Mouse (Mus musculus) spleen, adult 18-20 months (tissue): ENCODE data around the gene Il6ra.
A peak's percentile ranks its signal among the peaks of the same experiment; 100 is the strongest.

Source experiments
- DNase-seq, 2 experiments: peaks; one replicate each; pipeline ENCODE4 v3.0.0; 2022; ENCODE audit warnings: mixed read lengths in 2 of 2

Gene Il6ra

GRCm38 (mm10) chr3:89847126-89847525, 65.9 kb downstream of the Il6ra start:
- DNase-seq: no peak

- DNase-seq: no peak
Measured at GRCm38 (mm10) chr3:89845814-89846213, 67.2 kb downstream of the Il6ra start.

- peak; percentile 27 to 47 for DNase-seq
Measured at GRCm38 (mm10) chr3:89843148-89843547, 69.8 kb downstream of the Il6ra start.

- peak in 1 of 2 experiments; percentile 34 for DNase-seq
Measured at GRCm38 (mm10) chr3:89842258-89842657, 70.7 kb downstream of the Il6ra start.

GRCm38 (mm10) chr3:89835362-89835761, 77.6 kb downstream of the Il6ra start:
- DNase-seq: no peak

- no peak for DNase-seq
Measured at GRCm38 (mm10) chr3:89830815-89831591, 82.0 kb downstream of the Il6ra start, which contains the start of gene She. Gene She (plus strand): TSS chr3:89831370.

- no peak for DNase-seq
Measured at GRCm38 (mm10) chr3:89826295-89826694, 86.7 kb downstream of the Il6ra start.

- DNase-seq: no peak
Measured at GRCm38 (mm10) chr3:89823594-89823993, 89.4 kb downstream of the Il6ra start.

GRCm38 (mm10) chr3:89821548-89822480, 91.2 kb downstream of the Il6ra start:
- DNase-seq: no peak

GRCm38 (mm10) chr3:89821096-89821513, 91.9 kb downstream of the Il6ra start:
- no peak for DNase-seq

GRCm38 (mm10) chr3:89820311-89821095, 92.5 kb downstream of the Il6ra start:
- DNase-seq: no peak

- DNase-seq: no peak
Measured at GRCm38 (mm10) chr3:89819897-89820296, 93.1 kb downstream of the Il6ra start.

- no peak for DNase-seq
Measured at GRCm38 (mm10) chr3:89818605-89819004, 94.4 kb downstream of the Il6ra start.

GRCm38 (mm10) chr3:89817056-89817455, 95.9 kb downstream of the Il6ra start:
- DNase-seq: peak; percentile 11 to 55
